Mouse (Mus musculus): ENCODE measurements at regions not wholly inside any gene's neighbourhood (a gene's known extent, or its start where the extent isn't known, plus 50 kb on each side); places are given as distances from the start of the nearest gene placed in this dataset.

- Histone ChIP-seq H3K27me3 (ENCODE audit: control insufficient read depth, insufficient read depth, low read length) (no peaks in the 10 kb centered on the region), H3K9ac (ENCODE audit: low read depth, low read length) (no peak overlapping the region), H3K27ac (no peak overlapping the region), H3K4me3 (no peak overlapping the region), H3K79me2 (replicated peaks; ENCODE audit: control insufficient read depth, insufficient read depth, low read length) (no peaks in the 10 kb centered on the region), H3K36me3 (ENCODE audit: control insufficient read depth, insufficient read depth, low read length) (no peaks in the 10 kb centered on the region), H3K4me1 (ENCODE audit: control insufficient read depth, insufficient read depth, low read length) (no peaks in the 10 kb centered on the region)
- intact Hi-C loops (cut with DNase I) = no loop called here
- TF ChIP-seq EP300 (IDR thresholded peaks at IDR 0.05; ENCODE audit: insufficient read depth, low read depth, low read length) (no peak), POLR2A (IDR thresholded peaks at IDR 0.05; ENCODE audit: insufficient read depth, low read depth, low read length) (no peak), CTCF (IDR thresholded peaks at IDR 0.05) (no peak)
- 76% methylated on average over 5 of the region's 5 CpGs for WGBS
- no peak for DNase-seq
These were observed 54.4 kb upstream of the Mrps30 start for GRCm38 (mm10) chr13:118441322-118442064.
